Mouse (Mus musculus) urinary bladder, postnatal 14 days (tissue): ENCODE results near the gene Trio.
"Not testable (repeated sequence)": the region's sequence is repeated elsewhere in the genome, so short reads cannot be mapped to it uniquely, and the experiment has no call there.

Experiments
- DNase-seq: peaks from one replicate; pipeline ENCODE4 v3.0.0; 2021; ENCODE audit warnings: low spot score

Gene Trio

GRCm38 (mm10) chr15:27770513-27771196, 255.0 kb downstream of the Trio start:
- no peak for DNase-seq

GRCm38 (mm10) chr15:27761416-27761815, 264.2 kb downstream of the Trio start:
- no peak for DNase-seq

- no peak for DNase-seq
Measured at GRCm38 (mm10) chr15:27760655-27761054, 265.0 kb downstream of the Trio start.

- DNase-seq: no peak
Measured at GRCm38 (mm10) chr15:27759890-27760289, 265.8 kb downstream of the Trio start.

- DNase-seq: no peak
Measured at GRCm38 (mm10) chr15:27758680-27759079, 267.0 kb downstream of the Trio start.

GRCm38 (mm10) chr15:27756426-27756825, 269.2 kb downstream of the Trio start:
- no peak for DNase-seq

GRCm38 (mm10) chr15:27754571-27755260, 270.9 kb downstream of the Trio start:
- DNase-seq: no peak

- DNase-seq: no peak
Measured at GRCm38 (mm10) chr15:27753923-27754322, 271.7 kb downstream of the Trio start.

- DNase-seq: no peak
Measured at GRCm38 (mm10) chr15:27752677-27753342, 272.8 kb downstream of the Trio start.

- peak; percentile 47 for DNase-seq
Measured at GRCm38 (mm10) chr15:27751612-27752405, 273.8 kb downstream of the Trio start.

- no peak for DNase-seq
Measured at GRCm38 (mm10) chr15:27748739-27749138, 276.9 kb downstream of the Trio start.

GRCm38 (mm10) chr15:27747512-27747911, 278.1 kb downstream of the Trio start:
- no peak for DNase-seq

GRCm38 (mm10) chr15:27744995-27745394, 280.7 kb downstream of the Trio start:
- no peak for DNase-seq

GRCm38 (mm10) chr15:27740080-27740479, 285.6 kb downstream of the Trio start:
- no peak for DNase-seq

- DNase-seq: no peak
Measured at GRCm38 (mm10) chr15:27731818-27732217, 293.8 kb downstream of the Trio start.

GRCm38 (mm10) chr15:27726228-27726627, 299.4 kb downstream of the Trio start:
- no peak for DNase-seq

GRCm38 (mm10) chr15:27724796-27725680, 300.6 kb downstream of the Trio start:
- no peak for DNase-seq

- DNase-seq: no peak
Measured at GRCm38 (mm10) chr15:27724298-27724697, 301.4 kb downstream of the Trio start.

GRCm38 (mm10) chr15:27723746-27724145, 301.9 kb downstream of the Trio start:
- DNase-seq: no peak

GRCm38 (mm10) chr15:27720297-27720696, 305.4 kb downstream of the Trio start:
- not testable (repeated sequence) for DNase-seq

- no peak for DNase-seq
Measured at GRCm38 (mm10) chr15:27718668-27719067, 307.0 kb downstream of the Trio start.
